Mouse (Mus musculus) testis, postnatal 14 days (tissue): ENCODE results near the gene Olfr924.
"Not testable (repeated sequence)": the region's sequence is repeated elsewhere in the genome, so short reads cannot be mapped to it uniquely, and the experiment has no call there.

Source experiments
- DNase-seq: peaks from one replicate; pipeline ENCODE4 v3.0.0; 2021; ENCODE audit warnings: low spot score

The Olfr924 gene

GRCm38 (mm10) chr9:38844149-38844548 is at the start of gene Olfr924:
TSS of gene Olfr924 (plus strand) at chr9:38844449.
- DNase-seq = no peak

DNA sequence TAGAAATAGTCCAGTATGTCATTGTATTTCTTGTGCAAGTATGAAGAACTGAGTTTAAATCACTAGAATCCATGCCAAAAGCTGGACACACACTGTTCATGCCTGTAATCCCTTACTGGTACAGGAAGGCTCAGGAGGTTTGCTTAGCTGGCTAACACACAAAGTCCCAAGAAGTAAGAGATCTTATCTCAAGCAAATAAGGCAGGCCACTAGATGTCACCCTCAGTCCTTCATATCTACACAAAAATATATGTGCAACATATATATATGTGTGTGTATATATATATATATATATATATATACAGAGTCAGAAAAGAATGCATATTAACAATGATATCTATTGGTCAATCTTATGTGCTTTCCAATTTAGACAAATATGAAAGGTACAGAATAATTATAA is 38.6 kb upstream of the Olfr924 start:
- no peak for DNase-seq

DNA sequence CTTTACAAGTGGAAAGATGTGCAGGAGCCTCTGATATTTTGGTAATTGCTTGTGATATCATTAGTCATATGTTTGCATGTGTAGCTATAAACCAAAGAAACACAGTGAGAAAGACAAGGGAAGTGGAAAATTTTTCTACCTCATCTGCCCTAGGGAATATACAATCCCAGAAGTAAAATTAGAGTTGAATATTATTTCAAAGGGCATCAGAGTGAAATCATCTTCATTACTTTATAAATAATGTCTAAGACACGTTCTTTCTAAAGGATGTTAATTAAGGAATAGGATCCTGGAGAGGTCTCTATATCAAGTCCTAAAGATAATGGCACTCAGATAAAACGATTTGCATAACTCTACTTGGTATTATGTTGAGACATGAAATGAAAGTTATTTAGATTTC is 29.9 kb upstream of the Olfr924 start, which contains the start of gene Olfr922:
Gene Olfr922 (plus strand): TSS at position 301 of the 400 bp plus-strand sequence.
- no peak for DNase-seq

GRCm38 (mm10) chr9:38815458-38815986 is 28.7 kb upstream of the Olfr924 start:
- DNase-seq = no peak

DNA sequence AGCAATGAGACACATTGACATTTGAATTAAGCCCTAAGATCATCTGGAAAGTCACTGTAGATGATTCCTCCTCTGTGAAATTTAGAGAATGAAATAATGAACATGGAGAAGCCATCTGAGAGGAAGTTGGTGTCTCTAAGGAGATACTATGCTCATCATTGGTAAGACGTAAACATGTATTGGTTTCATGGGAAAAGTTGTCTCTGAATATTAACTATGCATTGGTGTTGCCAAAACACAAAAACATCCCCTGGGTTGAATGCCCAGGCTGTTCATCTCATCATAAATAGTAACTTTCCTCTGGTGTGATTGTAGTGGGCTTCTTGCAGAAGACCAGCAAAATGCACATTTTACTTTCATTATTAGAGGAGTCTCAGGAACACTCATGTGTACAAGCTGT is 18.0 kb upstream of the Olfr924 start, which contains the start of gene Olfr923:
Gene Olfr923 (plus strand): TSS at position 301 of the 400 bp plus-strand sequence.
- no peak for DNase-seq

DNA sequence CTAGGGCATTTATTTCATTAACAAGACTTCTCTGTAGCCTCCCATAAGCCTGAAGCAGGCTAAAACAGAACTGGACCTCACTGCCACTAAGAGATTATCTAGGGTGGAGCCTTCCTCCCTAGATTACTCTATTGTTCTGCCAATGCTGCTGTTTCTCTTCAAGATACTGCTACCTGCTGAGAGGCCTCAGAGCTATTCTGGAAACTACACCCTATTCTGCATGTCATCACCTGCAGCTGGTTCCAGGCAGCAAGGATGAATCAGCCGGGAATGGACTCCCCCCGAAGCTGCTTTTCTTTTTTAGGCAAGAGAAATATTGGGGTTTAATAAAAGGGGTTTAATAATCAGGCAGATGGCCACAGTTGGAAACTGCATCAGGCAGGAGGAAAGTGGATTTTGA is 11.2 kb upstream of the Olfr924 start:
- no peak for DNase-seq

DNA sequence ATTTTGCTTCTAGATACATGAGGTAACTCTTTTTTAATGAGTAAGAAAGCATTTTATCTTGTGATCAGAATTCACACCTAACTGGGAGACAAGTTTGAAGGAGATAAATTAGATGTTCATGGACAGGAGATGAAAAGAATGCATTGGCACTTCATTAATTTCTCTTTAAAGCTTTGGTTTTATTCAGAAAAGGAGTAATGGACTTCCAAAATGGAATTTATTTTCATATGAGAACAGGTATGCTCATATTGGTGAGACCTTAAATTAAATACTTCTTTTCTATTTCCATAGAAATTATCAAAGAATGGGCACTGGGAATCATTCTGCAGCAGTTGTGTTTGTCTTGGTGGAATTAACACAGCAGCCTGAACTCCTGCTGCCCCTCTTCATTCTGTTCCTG is 10.5 kb downstream of the Olfr924 start, which contains the start of gene Olfr26:
Gene Olfr26 (plus strand): TSS at position 301 of the 400 bp plus-strand sequence.
- DNase-seq = no peak

GRCm38 (mm10) chr9:38874880-38875279 is 30.6 kb downstream of the Olfr924 start:
- not testable (repeated sequence) for DNase-seq

DNA sequence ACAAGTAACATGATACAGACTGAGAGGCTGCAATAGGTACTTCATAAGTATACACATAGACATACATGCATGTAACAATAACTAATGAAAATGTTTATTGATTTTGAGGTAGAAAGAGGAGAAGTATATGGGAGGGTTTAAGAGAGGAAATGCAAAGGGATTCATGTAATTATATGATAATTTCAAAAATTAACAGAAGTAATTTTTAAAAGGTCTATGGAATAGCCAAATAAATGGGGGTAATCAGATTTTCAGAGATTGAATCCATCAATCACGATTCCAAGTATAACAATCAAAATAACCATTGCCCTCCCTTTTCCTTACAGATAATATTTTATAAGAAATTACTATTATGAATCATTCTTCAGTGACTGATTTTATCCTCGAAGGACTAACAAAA is 32.6 kb downstream of the Olfr924 start, which contains the start of gene Olfr926:
Gene Olfr926 (plus strand): TSS at position 301 of the 400 bp plus-strand sequence.
- no peak for DNase-seq
